Mouse (Mus musculus) kidney, adult 2 months (tissue): ENCODE data around the gene Vsir.

Experiments
- CTCF ChIP-seq: fragments of 200-500 bp; conservative IDR thresholded peaks from 2 replicates; pipeline ENCODE4 v1.5.1; 2011; ENCODE audit warnings: low read depth, mild to moderate bottlenecking, control low read depth, low read length, moderate library complexity, mixed read lengths; ENCODE audit not compliant: insufficient read depth, insufficient read length
- POLR2A ChIP-seq: fragments of 200-500 bp; IDR thresholded peaks from one replicate; pipeline ENCODE4 v1.6.1; 2011; ENCODE audit warnings: low read depth, low read length, control low read depth

- TF ChIP-seq POLR2A (no peak), CTCF (no peak)
Observed at GRCm38 (mm10) chr10:60390904-60391420, 44.3 kb downstream of the Vsir start.
